ENCODE assay signal across 8 mouse cellular contexts in the genomic region with DNA sequence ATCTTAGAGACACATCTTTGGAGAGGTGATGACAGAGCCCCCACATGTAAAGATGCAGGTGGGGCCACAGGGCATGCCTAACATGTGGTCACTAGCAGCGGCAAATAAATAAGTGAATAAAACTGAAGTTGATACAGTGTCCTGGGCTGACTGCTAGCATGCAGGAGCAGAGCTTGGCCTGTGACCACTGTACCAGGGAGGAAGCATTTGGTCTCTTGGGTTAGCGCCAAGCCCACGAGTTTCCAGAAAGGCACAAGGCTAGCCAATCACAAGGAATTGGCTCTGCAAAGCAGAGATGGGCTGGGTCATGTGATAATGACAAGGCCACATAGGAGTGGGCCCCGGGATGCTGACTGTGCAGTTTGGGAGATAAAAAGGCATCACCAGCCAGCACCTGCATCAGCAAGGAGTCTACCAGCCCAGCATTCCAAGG. TPM values are rescaled to one million over a fixed set of nuclear protein-coding genes. Genes with fewer than 3 reads are reported as not detected.
DNase-seq lines count a peak whose midpoint lies in the region.

No protein-coding gene starts in this region.

- peak; percentile 37 for DNase-seq in lung, postnatal 10 days
- DNase-seq in lung, adult 18-20 months: no peak
- DNase-seq in cerebellum, postnatal 10 days: peak; percentile 87 to 90
- peak; percentile 49 for DNase-seq in kidney, postnatal 10 days
- peak; percentile 80 to 82 for DNase-seq in spleen, postnatal 4 days (ENCODE audit: low spot score in 2 of 2)
- DNase-seq in urinary bladder, postnatal 36 days (ENCODE audit: low spot score in 2 of 2): no peak
- DNase-seq in right cerebral cortex, postnatal 14 days: no peak
- no peak for DNase-seq in layer of hippocampus, postnatal 14 days (ENCODE audit: low spot score in 2 of 2)

RNA-seq across cellular contexts. Expression of gene Uspl1, which starts 47.2 kb away (rescaled TPM):
- 10 to 100 TPM; 34.5 to 39.9 TPM for total RNA-seq in layer of hippocampus, postnatal 14 days (2021)

RNA-seq across cellular contexts. Expression of gene Hmgb1, which starts 47.3 kb away (rescaled TPM):
- total RNA-seq in layer of hippocampus, postnatal 14 days (2021): 100 to 1,000 TPM; 165 to 178 TPM

Comparison
In these comparisons a context has a peak if more than half of its experiments do, and no peak if none do; other contexts are left out.
1. DNase-seq: peak in lung, postnatal 10 days (single experiment), cerebellum, postnatal 10 days (2 of 2), kidney, postnatal 10 days (single experiment) and spleen, postnatal 4 days (2 of 2); none in lung, adult 18-20 months (0 of 2), urinary bladder, postnatal 36 days (0 of 2), right cerebral cortex, postnatal 14 days (single experiment) and layer of hippocampus, postnatal 14 days (0 of 2).